Mouse (Mus musculus) ES-Bruce4 (cell line): Measurements from ENCODE around the gene Eif4a3.

Experiments
- CTCF ChIP-seq: IDR thresholded peaks from one replicate; pipeline ENCODE4 v1.8.1; 2011; ENCODE audit warnings: low read depth, low read length
- EP300 ChIP-seq: IDR thresholded peaks from 2 replicates; pipeline ENCODE4 v1.6.1; 2011; ENCODE audit warnings: low read depth, low read length; ENCODE audit not compliant: insufficient read depth
- POLR2A ChIP-seq: IDR thresholded peaks from one replicate; pipeline ENCODE4 v1.8.1; 2011; ENCODE audit warnings: low read length; ENCODE audit not compliant: insufficient read depth

- TF ChIP-seq CTCF, result no peak
- no peak for TF ChIP-seq POLR2A
- no peak for TF ChIP-seq EP300
These were observed 47.2 kb upstream of the Eif4a3 start for GRCm38 (mm10) chr11:119347125-119347524.
